Mouse (Mus musculus) bone marrow macrophage, adult 2 months (primary cell): ENCODE data around the gene Hydin.
"Not testable (repeated sequence)": the region's sequence is repeated elsewhere in the genome, so short reads cannot be mapped to it uniquely, and the experiment has no call there.

Experiments used
- CTCF ChIP-seq: IDR thresholded peaks from 2 replicates; pipeline ENCODE4 v1.5.1; 2012; ENCODE audit warnings: low read depth, mild to moderate bottlenecking, low read length, moderate library complexity
- POLR2A ChIP-seq: IDR thresholded peaks from 2 replicates; pipeline ENCODE4 v1.6.1; 2012; ENCODE audit warnings: mild to moderate bottlenecking, low read depth, low read length, borderline replicate concordance

DNA sequence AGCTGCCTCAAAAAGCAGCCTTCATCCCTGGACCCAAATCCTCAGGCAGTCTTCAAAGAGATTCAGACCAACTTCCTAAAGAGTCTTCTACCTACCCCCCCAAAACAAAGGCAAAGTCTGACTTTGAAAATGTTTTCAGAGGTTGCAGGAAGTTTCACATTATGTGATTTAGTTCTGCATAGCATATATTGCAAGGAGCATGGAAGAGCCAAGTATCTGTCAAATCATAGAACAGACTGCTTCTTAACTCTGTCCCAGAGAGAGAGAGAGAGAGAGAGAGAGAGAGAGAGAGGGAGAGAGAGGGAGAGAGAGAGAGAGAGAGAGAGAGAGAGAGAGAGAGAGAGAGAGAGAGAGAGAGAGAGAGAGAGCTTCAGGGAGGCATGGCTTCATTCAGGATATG is 60.3 kb downstream of the Hydin start:
- TF ChIP-seq CTCF, POLR2A: not testable (repeated sequence)
